In genomic region chr2:144169576-144170178, GRCm38 (mm10) we compare ENCODE assay signal across 23 mouse cellular contexts.
DNase-seq lines count a peak whose midpoint lies in the region; ATAC-seq and TF ChIP-seq lines count a peak whose summit lies in the region.
"Had no signal": no experiment of that assay in that cellular context is flagged by ENCODE, and none has a peak within 500 bp of the region (broad histone marks: within the 10 kb centered on the region; RNA-seq: fewer than 3 reads in every experiment).

No protein-coding gene starts in this region.

- H3K36me3 ChIP-seq in kidney, postnatal 0 days (ENCODE audit: insufficient read depth, low read length), result no peaks in the 10 kb centered on the region
- H3K36me3 ChIP-seq in stomach, embryonic 15.5 days, result no peaks in the 10 kb centered on the region
- no peaks in the 10 kb centered on the region for H3K36me3 ChIP-seq in stomach, postnatal 0 days (ENCODE audit: control insufficient read depth, insufficient read depth, low read length)
- H3K36me3 ChIP-seq in intestine, embryonic 14.5 days (ENCODE audit: control insufficient read depth, insufficient read depth, low read length), result no peaks in the 10 kb centered on the region
- H3K36me3 ChIP-seq in stomach, embryonic 16.5 days (ENCODE audit: control insufficient read depth, insufficient read depth, low read length), result no peaks in the 10 kb centered on the region
- H3K36me3 ChIP-seq: embryonic facial prominence, embryonic 12.5 days; forebrain, embryonic 12.5 days; heart, embryonic 15.5 days; hindbrain, embryonic 10.5 days; midbrain, embryonic 10.5 days had no signal

- TF ChIP-seq EP300 in stomach, postnatal 0 days (optimal IDR thresholded peaks at IDR 0.05), result no peak

- H3K9me3 ChIP-seq in kidney, postnatal 0 days (replicated peaks; ENCODE audit: low read length), result no peaks in the 10 kb centered on the region
- H3K9me3 ChIP-seq in stomach, embryonic 15.5 days, result no peaks in the 10 kb centered on the region
- no peaks in the 10 kb centered on the region for H3K9me3 ChIP-seq in stomach, postnatal 0 days (ENCODE audit: control insufficient read depth, low read length)
- no peaks in the 10 kb centered on the region for H3K9me3 ChIP-seq in intestine, embryonic 14.5 days (ENCODE audit: control insufficient read depth, low read length)
- no peaks in the 10 kb centered on the region for H3K9me3 ChIP-seq in stomach, embryonic 16.5 days (replicated peaks; ENCODE audit: control insufficient read depth, low read length)
- H3K9me3 ChIP-seq: embryonic facial prominence, embryonic 12.5 days; forebrain, embryonic 12.5 days; heart, embryonic 15.5 days; hindbrain, embryonic 10.5 days; midbrain, embryonic 10.5 days had no signal

- H3K9ac ChIP-seq in kidney, postnatal 0 days (ENCODE audit: low read depth, low read length), result no peak overlapping the region
- no peak overlapping the region for H3K9ac ChIP-seq in stomach, embryonic 15.5 days
- no peak overlapping the region for H3K9ac ChIP-seq in stomach, postnatal 0 days (ENCODE audit: low read length)
- H3K9ac ChIP-seq in intestine, embryonic 14.5 days (ENCODE audit: low read length), result no peak overlapping the region
- H3K9ac ChIP-seq in stomach, embryonic 16.5 days (ENCODE audit: low read length), result 0 out of 2 replicates have a peak overlapping the region, but pooled peaks have one; percentile 7
- H3K9ac ChIP-seq: embryonic facial prominence, embryonic 12.5 days; forebrain, embryonic 12.5 days; heart, embryonic 15.5 days; liver, embryonic 14.5 days had no signal

- H3K27me3 ChIP-seq in kidney, postnatal 0 days (ENCODE audit: insufficient read depth, low read length), result no peaks in the 10 kb centered on the region
- H3K27me3 ChIP-seq in stomach, embryonic 15.5 days (replicated peaks), result no peaks in the 10 kb centered on the region
- no peaks in the 10 kb centered on the region for H3K27me3 ChIP-seq in stomach, postnatal 0 days (ENCODE audit: control insufficient read depth, insufficient read depth, low read length)
- no peaks in the 10 kb centered on the region for H3K27me3 ChIP-seq in intestine, embryonic 14.5 days (replicated peaks; ENCODE audit: control insufficient read depth, insufficient read depth, low read length)
- no peaks in the 10 kb centered on the region for H3K27me3 ChIP-seq in stomach, embryonic 16.5 days (ENCODE audit: control insufficient read depth, insufficient read depth, low read length)
- H3K27me3 ChIP-seq: embryonic facial prominence, embryonic 12.5 days; heart, embryonic 15.5 days; Patski had no signal

- H3K4me3 ChIP-seq in kidney, postnatal 0 days (replicated peaks; ENCODE audit: low read depth, low read length), result no peak overlapping the region
- no peak overlapping the region for H3K4me3 ChIP-seq in stomach, embryonic 15.5 days (replicated peaks)
- no peak overlapping the region for H3K4me3 ChIP-seq in stomach, postnatal 0 days (ENCODE audit: low read depth, low read length)
- no peak overlapping the region for H3K4me3 ChIP-seq in intestine, embryonic 14.5 days (ENCODE audit: low read depth, low read length)
- no peak overlapping the region for H3K4me3 ChIP-seq in stomach, embryonic 16.5 days (replicated peaks; ENCODE audit: low read length)
- H3K4me3 ChIP-seq: embryonic facial prominence, embryonic 12.5 days; forebrain, embryonic 12.5 days; heart, embryonic 15.5 days; hindbrain, embryonic 10.5 days; midbrain, embryonic 10.5 days had no signal

- ATAC-seq in kidney, postnatal 0 days (replicated peaks; ENCODE audit: low FRiP score, low read depth), result no peak
- no peak for ATAC-seq in stomach, embryonic 15.5 days (ENCODE audit: insufficient read depth, low FRiP score, low read depth)
- ATAC-seq in stomach, postnatal 0 days (ENCODE audit: low FRiP score, low TSS enrichment), result no peak
- no peak for ATAC-seq in intestine, embryonic 14.5 days (replicated peaks; ENCODE audit: low FRiP score, low TSS enrichment, low read depth)
- no peak for ATAC-seq in stomach, embryonic 16.5 days (ENCODE audit: insufficient read depth, low FRiP score)
- ATAC-seq: activated CD4-positive, CD25-positive, alpha-beta regulatory T cell, adult 4 months; Patski had no signal

- WGBS in kidney, postnatal 0 days, result 21% methylated on average over 4 of the region's 4 CpGs
- 49% methylated on average over 4 of the region's 4 CpGs for WGBS in stomach, embryonic 15.5 days
- 47% methylated on average over 4 of the region's 4 CpGs for WGBS in stomach, postnatal 0 days
- WGBS in intestine, embryonic 14.5 days, result 40% methylated on average over 4 of the region's 4 CpGs
- WGBS in stomach, embryonic 16.5 days, result 44% methylated on average over 4 of the region's 4 CpGs

- 0 out of 2 replicates have a peak overlapping the region, but pooled peaks have one; percentile 39 for H3K27ac ChIP-seq in kidney, postnatal 0 days
- peak overlapping the region; percentile 35; the same call in 1 of the 2 replicates for H3K27ac ChIP-seq in stomach, embryonic 15.5 days
- no peak overlapping the region for H3K27ac ChIP-seq in stomach, postnatal 0 days (replicated peaks)
- H3K27ac ChIP-seq in intestine, embryonic 14.5 days (ENCODE audit: low read depth), result peak overlapping the region; percentile 20; the same call in 1 of the 2 replicates
- H3K27ac ChIP-seq in stomach, embryonic 16.5 days (ENCODE audit: low read length), result no peak overlapping the region; the same call in 1 of the 2 replicates
- H3K27ac ChIP-seq: embryonic facial prominence, embryonic 12.5 days; forebrain, embryonic 12.5 days; heart, embryonic 15.5 days; hindbrain, embryonic 10.5 days; liver, embryonic 14.5 days; midbrain, embryonic 10.5 days had no signal

- peak; percentile 74 for DNase-seq in kidney, postnatal 0 days (ENCODE audit: low spot score)
- no peak for DNase-seq in kidney, adult 8-10 months
- DNase-seq in stomach, postnatal 0 days (ENCODE audit: low spot score), result no peak
- no peak for DNase-seq in intestine, embryonic 14.5 days (ENCODE audit: low spot score)
- no peak for DNase-seq in thymus, postnatal 14 days
- DNase-seq in right cerebral cortex, adult 2 months (ENCODE audit: low spot score in 2 of 2), result no peak
- DNase-seq: adrenal gland, postnatal 14 days; cerebellum, adult 11-12 months; gastrocnemius, postnatal 10 days; heart, adult 18-20 months; left cerebral cortex, postnatal 4 days; lung, postnatal 4 days; thymus, postnatal 36 days had no signal

- no peak overlapping the region for H3K4me2 ChIP-seq in kidney, postnatal 0 days (ENCODE audit: low read length)
- H3K4me2 ChIP-seq in stomach, embryonic 15.5 days, result no peak overlapping the region
- no peak overlapping the region for H3K4me2 ChIP-seq in stomach, postnatal 0 days (replicated peaks; ENCODE audit: low read depth)
- H3K4me2 ChIP-seq in intestine, embryonic 14.5 days (ENCODE audit: low read length), result no peak overlapping the region
- no peak overlapping the region for H3K4me2 ChIP-seq in stomach, embryonic 16.5 days (ENCODE audit: low read depth, low read length)
- H3K4me2 ChIP-seq: embryonic facial prominence, embryonic 12.5 days; forebrain, embryonic 12.5 days; heart, embryonic 15.5 days had no signal

- no peak for TF ChIP-seq CTCF in kidney, postnatal 0 days (IDR thresholded peaks at IDR 0.05; ENCODE audit: low read depth)
- no peak for TF ChIP-seq CTCF in stomach, postnatal 0 days (IDR thresholded peaks at IDR 0.05; ENCODE audit: low read depth)

- H3K4me1 ChIP-seq in kidney, postnatal 0 days (replicated peaks; ENCODE audit: insufficient read depth, low read length), result peaks cover 12% of the 10 kb centered on the region; the same call in 1 of the 2 replicates
- H3K4me1 ChIP-seq in stomach, embryonic 15.5 days, result peaks cover 9% of the 10 kb centered on the region
- no peaks in the 10 kb centered on the region for H3K4me1 ChIP-seq in stomach, postnatal 0 days (replicated peaks; ENCODE audit: control insufficient read depth, insufficient read depth)
- H3K4me1 ChIP-seq in intestine, embryonic 14.5 days (replicated peaks; ENCODE audit: control insufficient read depth, insufficient read depth, low read length), result peaks cover 33% of the 10 kb centered on the region
- peaks cover 6% of the 10 kb centered on the region for H3K4me1 ChIP-seq in stomach, embryonic 16.5 days (ENCODE audit: control insufficient read depth, insufficient read depth, low read length)

Comparison
In these comparisons a context has a peak if more than half of its experiments do, and no peak if none do; other contexts are left out.
1. H3K27ac ChIP-seq: peak in kidney, postnatal 0 days (single experiment), stomach, embryonic 15.5 days (single experiment) and intestine, embryonic 14.5 days (single experiment); none in stomach, postnatal 0 days (single experiment) and stomach, embryonic 16.5 days (single experiment).